Mouse (Mus musculus) thymus, postnatal 4 days (tissue): ENCODE data around the gene Lmo3.

ENCODE experiments used
- DNase-seq: peaks from one replicate; pipeline ENCODE4 v3.0.0; 2021

Lmo3 gene

DNA sequence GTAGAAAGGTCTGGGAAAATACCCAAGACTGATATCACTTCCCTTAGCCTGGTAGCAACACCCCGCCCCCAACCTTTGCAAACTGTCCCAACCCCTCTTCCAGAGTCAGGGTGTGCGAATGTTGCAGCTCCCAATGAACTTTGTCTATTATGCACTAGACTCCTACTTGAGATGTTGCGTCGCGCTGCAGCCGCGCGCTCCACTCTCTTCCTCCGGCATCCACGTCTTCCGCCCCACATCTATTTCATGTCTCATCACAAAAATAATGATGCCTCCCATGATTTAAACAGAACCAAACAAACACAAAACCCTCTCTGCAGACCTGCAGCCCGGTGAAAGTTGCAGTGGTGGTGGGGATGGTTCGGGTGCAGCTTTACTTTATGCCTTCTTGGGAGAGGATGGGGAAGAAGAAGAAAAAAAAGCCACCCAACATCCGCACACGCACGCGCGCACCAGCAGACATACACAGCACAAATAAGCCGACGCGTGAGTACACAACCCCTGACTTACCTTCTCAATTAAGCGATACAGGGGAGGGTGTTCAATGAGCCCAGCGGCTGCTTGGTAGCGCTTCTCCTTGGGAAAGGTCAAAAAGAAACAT, 159.7 kb downstream of the Lmo3 start:
- no peak for DNase-seq

DNA sequence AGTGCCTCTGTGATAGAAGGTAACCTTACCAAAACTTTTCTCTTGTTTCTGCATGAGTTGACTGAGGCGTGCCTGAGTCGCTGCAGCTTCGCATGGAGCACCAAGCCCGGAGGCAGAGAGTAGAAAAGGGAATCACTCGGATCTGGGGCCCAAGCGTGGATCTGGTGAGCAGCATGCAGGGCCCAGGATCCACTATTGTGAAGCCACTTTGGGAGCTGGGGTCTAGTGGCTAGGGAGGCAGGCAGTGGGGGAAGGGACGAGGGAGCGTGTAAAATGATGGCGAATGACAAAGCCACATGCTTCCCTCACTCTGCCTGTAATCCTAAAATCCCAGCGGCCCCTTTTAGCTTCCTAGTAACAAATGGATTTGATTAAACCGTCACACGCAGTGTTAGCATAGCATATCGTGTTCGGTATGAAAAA, 160.6 kb downstream of the Lmo3 start:
- no peak for DNase-seq

DNA sequence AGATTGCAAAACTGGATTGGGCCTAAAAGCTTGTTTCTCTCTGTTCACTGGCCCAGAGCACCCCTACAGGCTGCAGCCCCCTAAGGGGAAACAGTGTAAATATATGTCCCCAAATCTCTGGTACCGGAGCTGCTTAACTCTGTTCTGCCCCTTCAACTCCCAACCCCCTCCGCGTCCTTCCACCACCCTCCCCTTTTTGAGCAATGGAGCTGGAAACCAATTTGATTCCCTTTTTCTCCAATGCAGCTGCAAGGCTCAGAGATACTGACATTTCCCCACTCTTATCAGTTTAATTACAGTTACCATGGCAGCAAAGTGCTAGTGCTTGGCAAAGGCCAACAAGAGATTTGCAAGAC, 161.3 kb downstream of the Lmo3 start:
- DNase-seq = no peak

DNA sequence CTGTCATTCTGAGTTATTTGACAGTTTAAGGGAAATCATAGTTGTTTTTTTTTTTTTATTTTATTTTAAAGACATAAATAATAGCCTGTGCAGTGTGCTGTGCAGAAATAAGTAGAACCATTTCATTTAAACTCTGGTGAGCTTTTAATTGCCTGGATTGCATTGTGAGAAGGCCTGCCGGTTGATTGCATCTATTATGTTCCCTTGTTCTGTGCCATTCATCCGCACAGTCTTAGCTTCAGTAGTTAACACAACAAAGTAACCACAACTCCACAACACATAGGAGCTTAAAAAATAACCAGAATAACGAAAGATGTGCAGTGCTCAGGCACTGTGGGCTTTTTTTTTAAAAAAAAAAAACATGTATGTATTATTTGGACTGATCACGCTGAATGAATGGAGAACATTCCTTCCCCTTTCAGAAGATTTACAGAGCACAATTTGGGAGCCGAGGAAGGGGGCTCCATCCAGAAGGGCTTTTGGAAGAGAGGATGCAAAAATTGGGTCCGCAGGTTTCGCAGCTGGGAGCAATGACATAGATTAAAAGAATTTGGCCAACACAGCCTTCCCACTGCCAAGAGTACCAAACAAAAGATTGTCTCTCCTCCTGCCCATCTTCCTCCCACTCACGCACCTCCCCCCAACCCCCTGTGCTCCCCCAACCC, 161.8 kb downstream of the Lmo3 start:
- no peak for DNase-seq

DNA sequence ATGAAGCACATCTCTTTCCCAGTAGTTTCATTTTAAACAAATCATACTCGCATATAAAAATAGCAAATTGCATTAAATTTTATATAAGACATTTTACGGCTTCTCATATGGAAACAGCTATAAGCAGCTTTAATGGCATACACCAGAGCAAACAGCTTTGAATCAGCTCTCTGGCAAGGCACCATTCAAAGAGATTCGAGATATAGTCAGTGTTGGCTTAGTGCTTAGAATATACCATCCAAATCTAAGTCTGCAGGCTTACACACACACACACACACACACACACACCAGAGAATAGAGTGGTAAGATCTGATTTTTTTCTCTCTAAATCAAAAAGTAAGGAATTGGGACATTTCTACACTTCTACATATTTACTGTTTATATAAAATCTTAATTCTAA, 169.7 kb downstream of the Lmo3 start:
- no peak for DNase-seq

DNA sequence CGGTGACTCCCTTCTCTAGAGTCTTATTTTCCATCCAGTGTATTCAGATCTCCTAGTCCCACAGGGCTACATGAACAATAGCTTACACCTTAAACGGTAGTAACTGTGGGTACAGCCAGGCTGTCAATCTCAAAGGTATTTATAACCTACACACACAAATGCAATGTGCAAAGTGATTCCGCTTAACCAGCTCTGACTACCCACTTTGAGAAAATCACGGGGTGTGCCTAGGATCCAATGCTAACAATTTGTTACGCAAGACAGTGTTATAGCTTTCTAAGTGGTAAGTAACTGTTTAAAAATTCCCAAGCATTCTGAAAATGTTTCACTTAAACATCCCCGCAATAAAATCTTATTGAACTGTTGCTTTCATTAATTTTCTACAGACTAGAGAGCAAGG, 179.7 kb downstream of the Lmo3 start:
- no peak for DNase-seq

DNA sequence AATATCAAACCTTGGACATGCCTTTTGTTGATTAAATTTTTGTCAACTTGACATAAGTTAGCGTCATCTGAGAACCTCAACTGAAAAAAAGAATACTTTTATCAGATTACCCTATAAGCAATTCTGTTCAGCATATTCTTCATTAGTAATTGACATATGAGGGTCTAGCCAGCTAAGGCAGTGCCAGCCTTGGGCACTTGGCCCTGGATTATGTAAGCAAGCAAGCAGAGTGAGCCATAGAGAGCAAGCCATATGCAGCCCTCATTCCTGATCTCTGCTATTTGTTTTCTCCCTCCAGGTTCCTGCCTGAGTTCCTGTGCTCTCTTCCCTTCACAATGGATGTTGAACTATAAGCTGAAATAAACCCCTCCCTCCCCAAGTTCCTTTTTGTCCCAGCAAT, 182.9 kb downstream of the Lmo3 start:
- DNase-seq = no peak

DNA sequence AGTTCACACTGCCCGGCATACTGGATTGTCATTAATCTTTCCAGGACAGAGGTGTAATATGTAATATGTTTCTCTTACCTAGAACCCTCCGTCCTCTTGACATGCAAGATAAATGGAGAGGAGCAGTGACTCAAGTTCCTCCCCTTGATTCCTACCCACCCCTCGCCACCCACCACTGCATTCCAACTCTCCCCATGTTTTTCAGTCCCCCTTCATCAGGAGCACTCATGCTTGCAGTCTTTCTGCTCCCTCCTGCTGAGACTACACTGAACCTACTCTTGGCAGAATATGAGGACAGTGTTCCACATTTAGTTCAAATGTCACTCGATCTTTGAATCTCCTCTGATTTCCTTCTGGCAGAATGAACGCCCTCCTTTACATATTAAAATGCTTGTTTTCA, 190.7 kb downstream of the Lmo3 start:
- no peak for DNase-seq

DNA sequence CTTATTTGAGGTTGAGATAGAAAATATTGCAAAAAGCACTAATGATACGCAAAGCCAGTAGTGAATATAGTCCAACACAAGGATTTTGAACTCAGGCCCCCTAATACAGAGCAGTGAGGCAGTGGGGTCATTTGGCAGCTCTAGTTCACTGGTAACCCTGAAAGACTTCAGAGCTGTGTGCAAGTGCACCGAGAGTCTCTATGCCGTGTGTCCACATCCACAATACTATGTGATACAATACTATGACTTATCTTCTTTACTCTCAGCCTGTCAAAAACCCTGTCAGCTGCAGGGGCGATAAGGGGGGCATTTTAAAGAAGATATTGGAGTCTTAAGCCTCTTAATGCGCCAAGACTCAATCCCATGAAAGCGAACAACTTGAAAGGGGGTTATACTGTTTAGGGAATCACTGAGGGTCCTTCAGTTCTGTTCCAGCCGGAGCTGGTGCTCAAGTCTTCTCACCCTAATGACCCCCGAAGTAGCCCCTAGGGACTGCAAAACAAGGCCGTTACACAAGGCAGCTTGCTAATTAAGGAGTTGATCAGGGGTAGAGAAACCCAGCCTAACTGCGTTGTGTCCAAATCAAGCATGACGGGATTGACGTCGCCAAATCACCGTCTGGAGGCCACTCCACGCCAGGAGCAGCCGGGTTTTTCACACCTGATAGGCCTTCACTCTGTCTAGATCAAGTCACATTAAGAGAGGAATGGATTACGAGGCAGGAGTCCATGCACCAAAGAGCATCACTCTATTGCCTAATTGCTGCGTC, 193.4 kb downstream of the Lmo3 start:
- DNase-seq = no peak

DNA sequence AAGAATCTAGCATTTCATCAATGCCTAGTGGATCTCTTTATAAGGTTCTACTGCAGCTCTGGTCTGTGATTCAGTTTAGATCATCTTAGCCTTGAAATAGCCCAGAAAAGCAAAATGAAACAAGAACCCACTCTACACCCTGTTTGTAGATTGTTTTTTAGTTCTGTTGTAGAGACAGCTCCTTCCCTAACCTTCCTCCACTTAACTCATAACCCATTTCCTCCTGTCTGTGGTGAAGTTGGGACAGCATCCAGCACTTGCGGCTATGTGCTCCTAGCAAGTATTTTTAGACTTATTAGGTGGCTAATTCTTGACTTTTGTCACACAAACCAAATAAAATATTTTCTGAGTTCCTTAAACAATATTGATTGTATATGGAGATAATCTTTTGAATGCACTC, 198.6 kb downstream of the Lmo3 start:
- DNase-seq = no peak

DNA sequence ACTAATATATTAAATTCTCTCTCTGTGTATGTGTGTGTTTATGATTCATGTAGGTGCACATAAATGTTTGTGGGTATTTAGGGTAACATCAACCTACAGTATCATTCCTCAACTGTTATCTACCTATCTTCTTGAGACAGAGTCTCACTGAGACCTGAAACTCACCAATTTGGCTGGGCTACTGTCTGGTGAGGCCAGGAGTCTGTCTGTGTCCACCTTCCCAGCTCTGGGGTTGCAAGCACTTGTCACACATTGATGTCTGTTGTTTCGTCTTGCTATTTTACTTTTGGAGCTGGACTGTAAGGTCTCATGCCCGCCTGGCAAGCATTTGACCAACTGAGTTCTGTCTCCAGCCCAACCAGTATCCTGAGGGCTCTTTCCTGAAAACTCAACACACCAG, 210.6 kb downstream of the Lmo3 start:
- no peak for DNase-seq

DNA sequence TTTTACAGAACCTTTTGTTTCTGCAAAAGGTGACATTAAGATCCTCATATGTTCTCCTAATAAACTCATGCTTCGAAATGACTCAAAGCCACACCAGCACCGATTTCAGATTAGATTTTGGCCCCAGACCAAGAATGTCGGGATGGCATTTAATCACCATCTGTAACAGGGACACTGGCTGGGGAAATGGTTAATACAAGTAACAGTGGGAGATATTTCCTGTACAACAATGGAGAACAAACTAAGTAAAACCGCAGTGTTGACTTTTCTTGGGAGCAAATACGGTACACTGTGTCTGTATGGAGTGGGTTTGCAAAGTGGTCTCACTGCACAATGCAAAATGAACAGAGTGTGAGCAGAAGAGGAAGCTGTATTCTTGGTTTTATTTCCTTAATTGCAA, 217.7 kb downstream of the Lmo3 start:
- DNase-seq = no peak

DNA sequence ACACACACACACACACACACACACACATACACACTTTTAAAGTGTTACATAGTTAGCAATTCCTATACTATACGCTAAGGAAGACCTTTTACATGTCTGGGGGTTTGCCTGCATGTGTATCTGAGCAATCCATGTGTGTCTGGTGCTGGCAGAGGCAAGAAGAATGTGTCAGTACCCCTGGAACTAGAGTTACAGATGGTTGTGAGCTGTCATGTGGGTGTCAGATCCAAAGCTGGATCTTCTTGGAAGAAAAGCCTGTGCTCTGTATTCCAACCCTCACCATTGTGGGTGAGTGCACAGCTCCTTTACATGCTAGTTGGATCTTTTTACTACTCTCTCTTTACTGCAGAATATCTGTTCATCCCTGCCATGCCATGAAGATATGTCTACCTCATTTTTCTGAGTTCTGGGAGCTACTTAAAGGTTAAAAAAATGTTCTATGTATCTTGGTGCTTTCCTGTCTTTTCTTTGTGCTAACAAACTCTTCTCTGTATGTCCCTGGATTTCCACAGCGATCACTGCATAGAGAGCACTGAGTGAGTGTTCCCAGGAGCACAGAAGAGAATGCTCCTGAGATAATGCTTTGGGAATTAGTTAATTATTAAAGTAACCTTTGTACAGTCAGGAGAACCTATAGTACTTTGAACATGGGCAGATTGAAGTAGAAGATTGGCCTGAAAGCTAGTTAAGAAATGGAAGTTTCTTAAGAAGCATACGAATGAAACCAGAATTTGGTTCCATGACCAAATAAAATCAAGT, 231.0 kb downstream of the Lmo3 start:
- DNase-seq = no peak

DNA sequence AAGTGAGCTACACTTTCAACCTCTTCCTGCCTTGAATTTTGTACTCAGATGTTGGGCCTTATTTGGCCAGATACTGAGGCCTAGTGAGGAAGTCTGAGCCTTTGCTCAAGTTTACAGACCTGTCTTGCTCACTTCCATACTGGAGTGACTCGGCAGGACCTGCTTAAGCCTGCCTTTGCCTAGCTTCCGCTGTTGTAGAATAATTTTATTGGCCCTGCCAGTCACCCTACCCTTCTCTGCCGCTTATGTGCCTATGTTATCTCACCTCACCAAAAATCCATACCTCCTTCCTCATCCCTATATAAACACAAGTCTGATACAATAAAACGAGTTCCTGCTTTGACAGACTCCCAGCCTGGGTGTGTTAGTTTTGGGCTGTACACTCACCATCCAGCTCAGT, 235.2 kb downstream of the Lmo3 start:
- DNase-seq = no peak

DNA sequence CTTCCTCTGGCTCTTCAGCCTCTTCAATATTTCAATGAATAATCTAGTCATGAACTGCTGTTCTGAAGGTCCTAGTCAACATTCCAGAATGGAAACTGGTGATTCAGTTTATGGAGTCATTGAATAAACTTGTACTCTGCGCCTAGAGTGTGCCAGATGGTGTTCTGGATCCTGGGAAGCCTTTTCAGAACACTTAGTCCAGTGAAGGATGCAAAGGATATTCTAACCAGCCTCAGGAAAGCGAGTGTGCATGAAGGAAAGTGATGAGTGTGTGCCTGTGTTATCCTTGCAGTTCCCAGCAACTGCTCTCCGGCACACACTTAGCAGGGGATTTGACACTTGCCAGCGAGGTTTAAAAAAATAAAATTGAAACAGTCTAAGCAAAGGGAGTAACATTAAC, 245.9 kb downstream of the Lmo3 start:
- no peak for DNase-seq

DNA sequence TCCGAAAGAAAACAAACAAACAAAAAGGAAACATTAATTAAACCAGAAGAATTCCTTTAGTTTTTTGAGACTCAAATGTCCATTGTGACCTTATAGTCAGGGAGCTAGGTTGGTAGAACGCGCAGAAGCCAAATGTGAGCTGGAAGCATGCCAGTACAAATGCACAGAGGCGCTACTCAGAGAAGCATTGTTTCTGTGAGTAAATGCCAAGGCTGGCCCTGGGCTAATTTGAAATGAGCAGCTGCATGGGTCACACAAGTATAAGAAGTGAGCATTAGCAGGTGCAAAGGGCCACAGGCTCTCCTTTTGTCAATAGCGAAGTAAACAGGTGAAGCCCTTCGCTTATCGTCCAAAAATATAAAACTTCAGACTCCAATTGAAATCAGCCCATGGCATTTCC, 247.8 kb downstream of the Lmo3 start:
- no peak for DNase-seq

DNA sequence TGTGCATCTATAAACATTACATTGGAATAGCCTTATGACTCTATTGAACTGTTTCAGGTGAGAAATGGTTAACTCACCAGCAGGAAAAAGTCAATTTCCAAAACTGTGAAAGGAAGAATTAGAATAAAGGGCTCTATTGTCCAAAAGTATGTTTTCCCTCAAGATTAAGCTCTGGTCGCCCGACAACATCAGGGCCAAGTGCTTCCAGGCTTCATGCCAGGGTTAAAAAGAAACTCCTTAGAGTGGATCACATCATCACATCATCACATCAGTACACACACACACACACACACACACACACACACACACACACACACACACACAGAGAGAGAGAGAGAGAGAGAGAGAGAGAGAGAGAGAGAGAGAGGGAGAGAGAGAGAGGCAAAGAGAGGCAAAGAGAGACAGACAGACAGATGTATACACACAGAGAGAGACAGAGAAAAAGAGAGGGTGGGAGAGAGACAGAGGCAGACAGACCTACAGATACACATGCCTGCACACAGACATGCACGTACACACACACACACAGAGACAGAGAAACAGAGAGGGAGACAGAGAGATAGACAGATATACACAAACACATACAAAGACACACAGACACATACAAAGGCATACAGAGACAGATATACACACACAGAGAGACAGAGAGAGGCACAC, 255.9 kb downstream of the Lmo3 start:
- DNase-seq = no peak

DNA sequence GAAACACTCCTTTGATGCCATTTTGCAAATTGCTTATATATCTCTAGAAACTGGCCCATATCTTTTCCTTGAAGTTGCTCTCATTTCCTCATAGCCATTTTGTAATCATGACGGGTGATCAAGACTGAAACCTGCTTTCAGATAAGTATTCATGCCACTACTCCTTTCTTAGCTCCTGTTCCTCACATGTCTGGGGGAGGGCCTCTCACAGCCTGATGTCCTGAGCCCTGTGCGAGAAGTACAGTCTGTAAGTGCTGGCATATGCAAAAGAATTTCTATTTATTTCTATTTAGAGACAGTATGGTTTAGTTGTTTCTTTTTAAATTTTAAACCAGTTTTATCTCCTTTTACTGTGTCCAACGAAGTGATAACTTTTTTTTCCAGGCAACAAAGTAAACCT, 256.6 kb downstream of the Lmo3 start:
- DNase-seq = no peak

DNA sequence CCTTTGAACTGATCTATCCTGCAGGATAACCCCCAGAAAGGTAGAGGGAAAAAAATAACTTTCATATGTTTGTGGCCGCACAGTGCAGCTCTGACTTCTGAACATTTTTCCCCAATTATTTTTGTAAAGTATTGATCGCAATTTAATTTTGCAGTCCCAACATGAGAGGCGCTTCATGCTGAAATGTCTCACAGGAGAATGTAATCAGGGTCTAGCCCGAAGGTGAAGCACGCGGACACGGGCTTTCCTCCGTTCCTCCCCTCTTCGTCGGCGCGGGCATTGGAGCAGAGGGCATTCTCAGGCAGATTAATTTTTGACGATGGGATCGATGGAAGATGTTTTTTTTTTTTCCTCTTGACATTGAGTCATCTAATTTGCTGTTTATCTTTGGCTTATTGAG, 258.4 kb downstream of the Lmo3 start:
- no peak for DNase-seq

DNA sequence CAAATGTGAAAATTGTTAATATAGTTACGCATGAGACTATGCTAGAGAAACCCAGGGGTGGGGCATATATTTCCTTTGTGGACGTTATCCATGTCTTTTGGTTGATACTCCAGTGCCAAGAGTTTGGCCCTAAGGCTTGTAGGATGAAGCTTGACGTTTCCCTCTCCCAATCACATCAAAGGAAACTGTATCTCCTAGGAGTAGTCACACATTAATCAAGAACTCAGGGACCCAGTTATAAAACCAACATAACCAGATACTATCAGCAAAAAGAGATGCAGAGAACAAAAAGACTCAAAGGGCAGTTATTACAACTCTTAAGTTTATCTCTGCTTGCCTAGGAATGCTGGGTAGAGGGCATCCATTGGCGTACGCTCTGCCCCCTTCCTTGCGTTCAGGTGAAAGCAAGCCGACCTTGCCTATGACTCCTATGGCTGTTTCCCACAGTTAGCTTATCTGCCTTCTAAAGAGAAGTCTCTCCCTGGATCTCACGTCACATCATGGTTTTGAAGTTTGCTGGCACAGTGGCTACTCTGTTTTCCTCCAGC, 261.5 kb downstream of the Lmo3 start:
- DNase-seq = no peak
